Mouse (Mus musculus) brain, embryonic 18.5 days (tissue): ENCODE data around the gene Adamts14.
A peak's percentile ranks its signal among the peaks of the same experiment; 100 is the strongest.

Experiments used
- DNase-seq: peaks from one replicate; pipeline ENCODE4 v3.0.0-alpha.2; 2012; ENCODE audit warnings: low read depth, low spot score

Gene Adamts14

GRCm38 (mm10) chr10:61232858-61233567, 40.2 kb downstream of the Adamts14 start:
- DNase-seq = no peak

GRCm38 (mm10) chr10:61231756-61232155, 41.5 kb downstream of the Adamts14 start:
- no peak for DNase-seq

- no peak for DNase-seq
These were observed 46.3 kb downstream of the Adamts14 start for GRCm38 (mm10) chr10:61226784-61227396.

- DNase-seq = no peak
These were observed 47.5 kb downstream of the Adamts14 start for GRCm38 (mm10) chr10:61225694-61226093.

- no peak for DNase-seq
These were observed 53.9 kb downstream of the Adamts14 start for GRCm38 (mm10) chr10:61219318-61219717.

- no peak for DNase-seq
These were observed 57.1 kb downstream of the Adamts14 start for GRCm38 (mm10) chr10:61216163-61216562.

- no peak for DNase-seq
These were observed 57.6 kb downstream of the Adamts14 start for GRCm38 (mm10) chr10:61215658-61216057.

GRCm38 (mm10) chr10:61212817-61213216, 60.4 kb downstream of the Adamts14 start:
- DNase-seq = no peak

GRCm38 (mm10) chr10:61211743-61212142, 61.5 kb downstream of the Adamts14 start:
- DNase-seq = peak; percentile 28

- DNase-seq = no peak
These were observed 62.1 kb downstream of the Adamts14 start for GRCm38 (mm10) chr10:61211105-61211504.

- no peak for DNase-seq
These were observed 65.0 kb downstream of the Adamts14 start for GRCm38 (mm10) chr10:61208114-61208684.

GRCm38 (mm10) chr10:61203930-61204329, 69.3 kb downstream of the Adamts14 start:
- no peak for DNase-seq

GRCm38 (mm10) chr10:61201596-61202318, 71.5 kb downstream of the Adamts14 start:
- DNase-seq = no peak

- DNase-seq = no peak
These were observed 72.2 kb downstream of the Adamts14 start for GRCm38 (mm10) chr10:61200998-61201397.

- DNase-seq = no peak
These were observed 72.9 kb downstream of the Adamts14 start for GRCm38 (mm10) chr10:61200232-61200820.

GRCm38 (mm10) chr10:61199566-61200213, 73.5 kb downstream of the Adamts14 start:
- peak; percentile 34 for DNase-seq

- no peak for DNase-seq
These were observed 77.4 kb downstream of the Adamts14 start for GRCm38 (mm10) chr10:61195718-61196291.

GRCm38 (mm10) chr10:61195216-61195615, 78.0 kb downstream of the Adamts14 start:
- DNase-seq = no peak

GRCm38 (mm10) chr10:61194611-61195010, 78.6 kb downstream of the Adamts14 start:
- DNase-seq = no peak

GRCm38 (mm10) chr10:61188010-61188409, 85.2 kb downstream of the Adamts14 start:
- DNase-seq = no peak

- DNase-seq = no peak
These were observed 86.2 kb downstream of the Adamts14 start for GRCm38 (mm10) chr10:61187001-61187400.
